Mouse (Mus musculus) 416B (cell line): ENCODE measurements around the gene Mctp2.
A peak's percentile ranks its signal among the peaks of the same experiment; 100 is the strongest.

Source experiments
- DNase-seq: peaks from one replicate; pipeline ENCODE4 v3.0.0; 2011; ENCODE audit warnings: low read depth

Mctp2 gene

DNA sequence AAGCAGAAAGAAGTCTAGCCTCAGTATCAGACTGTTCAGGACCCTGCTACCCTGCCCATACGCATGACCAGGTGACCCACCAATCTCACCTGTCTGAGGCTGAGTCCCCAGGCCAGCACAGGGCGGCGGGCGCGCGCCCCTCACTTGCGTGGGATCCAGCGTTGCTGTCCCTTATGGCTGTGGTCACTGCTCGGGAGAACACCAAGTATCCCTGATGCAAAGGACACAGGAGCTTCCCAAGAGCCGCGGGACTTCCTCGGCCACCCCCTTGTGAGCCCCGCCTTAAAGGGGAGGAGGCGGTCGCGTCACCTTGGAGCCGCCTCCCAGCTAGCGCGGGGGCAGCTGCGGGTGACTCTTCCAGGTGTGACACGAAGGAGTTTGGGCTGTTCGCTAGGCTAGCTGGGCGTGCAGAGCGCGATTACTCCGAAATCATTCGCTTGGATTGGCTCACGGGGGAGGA lies at the start of gene Mctp2:
Mctp2 (minus strand) TSS at position 227 of the 460 bp plus-strand sequence.
- no peak for DNase-seq

- DNase-seq, result no peak
These were observed 39.5 kb upstream of the Mctp2 start for GRCm38 (mm10) chr7:72345901-72346300.

DNA sequence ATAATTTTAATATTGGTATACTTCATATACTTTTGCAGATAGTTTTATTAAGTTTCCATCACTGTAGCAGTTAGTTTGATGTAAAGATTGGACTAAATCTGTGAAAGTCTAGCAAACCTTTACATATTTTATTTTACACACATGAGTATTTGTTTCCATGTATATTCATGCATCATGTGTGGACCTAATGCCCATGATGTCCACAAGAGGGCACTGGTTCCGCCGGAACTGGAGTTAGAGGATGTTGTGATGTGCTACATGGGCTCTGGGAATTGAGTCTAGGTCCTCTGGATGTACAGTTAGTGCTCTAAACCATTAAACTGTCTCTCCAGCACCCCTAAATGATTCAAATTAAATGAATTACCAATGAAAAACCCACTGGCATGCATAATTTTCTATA lies 37.3 kb upstream of the Mctp2 start:
- DNase-seq, result peak; percentile 14

DNA sequence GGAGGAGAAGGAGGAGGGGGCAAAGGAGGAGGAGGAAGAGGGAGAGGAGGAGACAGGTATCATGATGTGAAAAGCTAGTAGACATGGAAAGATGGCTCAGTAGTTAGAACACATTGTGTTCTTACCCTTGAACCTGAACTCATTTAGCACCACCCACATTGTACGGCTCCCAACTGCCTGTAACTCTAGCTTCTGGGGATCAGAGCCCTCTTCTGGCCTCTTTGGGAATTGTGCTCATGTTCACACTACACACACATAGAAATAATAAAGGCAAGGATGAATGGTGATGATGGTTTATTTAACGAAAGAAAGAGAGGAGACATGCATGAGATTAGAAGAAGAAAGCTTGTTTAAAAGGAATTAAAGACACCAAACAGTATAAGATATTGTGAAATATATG lies 36.4 kb upstream of the Mctp2 start:
- DNase-seq, result peak; percentile 12

GRCm38 (mm10) chr7:72325961-72326360 lies 19.6 kb upstream of the Mctp2 start:
- no peak for DNase-seq

GRCm38 (mm10) chr7:72320906-72321305 lies 14.5 kb upstream of the Mctp2 start:
- DNase-seq, result no peak

DNA sequence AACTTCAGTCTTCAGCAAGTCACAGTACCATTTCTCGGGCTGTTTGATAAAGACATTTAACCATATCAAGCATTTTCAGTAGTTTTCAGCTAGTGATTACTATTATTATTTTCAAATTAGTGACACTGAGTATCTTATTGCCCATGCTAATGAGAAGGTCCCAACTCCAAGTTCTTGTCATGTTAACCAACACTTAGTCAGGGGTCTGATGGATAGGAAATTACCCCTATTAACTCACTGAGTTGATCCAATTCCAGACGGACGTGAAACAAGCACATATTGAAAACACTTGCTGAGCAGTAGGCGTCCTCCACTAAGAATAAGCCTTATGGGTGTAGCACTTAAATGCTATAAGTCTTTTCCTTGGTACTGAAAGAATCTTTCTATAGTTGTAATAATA lies 14.0 kb upstream of the Mctp2 start:
- no peak for DNase-seq

DNA sequence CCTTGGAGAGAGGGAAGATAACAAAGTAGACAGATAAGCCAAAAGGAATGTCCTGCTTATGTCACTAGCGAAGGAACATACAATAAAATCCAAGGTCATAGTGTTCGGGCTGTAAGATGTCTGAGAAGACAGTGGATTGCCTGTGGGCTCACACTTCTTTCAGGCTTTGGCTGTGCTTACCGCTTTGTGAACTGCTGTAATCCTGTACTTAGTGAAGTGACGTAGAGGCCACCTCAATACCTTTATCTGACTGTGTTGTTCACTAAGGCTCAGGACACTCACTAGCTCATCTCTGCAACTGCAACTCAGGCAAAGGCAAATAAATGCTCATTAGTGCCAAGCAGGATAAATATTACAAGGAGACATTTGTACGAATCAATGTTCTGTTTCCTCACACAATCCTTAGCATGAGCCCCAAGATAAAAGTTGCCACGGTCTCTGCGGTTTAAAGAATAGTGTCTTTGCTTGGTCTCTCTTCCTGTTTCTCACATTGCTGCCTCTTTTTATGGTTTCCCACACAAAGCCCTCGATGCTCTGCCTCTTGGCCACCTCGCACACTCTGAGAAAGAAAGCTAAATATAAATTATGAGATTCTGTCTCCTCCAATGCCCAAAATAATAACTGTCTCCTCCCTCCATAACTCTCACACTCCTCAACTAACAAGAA lies 8.1 kb upstream of the Mctp2 start:
- no peak for DNase-seq

- no peak for DNase-seq
These were observed 7.5 kb upstream of the Mctp2 start for GRCm38 (mm10) chr7:72313908-72314307.

GRCm38 (mm10) chr7:72311582-72311981 lies 5.2 kb upstream of the Mctp2 start:
- no peak for DNase-seq

DNA sequence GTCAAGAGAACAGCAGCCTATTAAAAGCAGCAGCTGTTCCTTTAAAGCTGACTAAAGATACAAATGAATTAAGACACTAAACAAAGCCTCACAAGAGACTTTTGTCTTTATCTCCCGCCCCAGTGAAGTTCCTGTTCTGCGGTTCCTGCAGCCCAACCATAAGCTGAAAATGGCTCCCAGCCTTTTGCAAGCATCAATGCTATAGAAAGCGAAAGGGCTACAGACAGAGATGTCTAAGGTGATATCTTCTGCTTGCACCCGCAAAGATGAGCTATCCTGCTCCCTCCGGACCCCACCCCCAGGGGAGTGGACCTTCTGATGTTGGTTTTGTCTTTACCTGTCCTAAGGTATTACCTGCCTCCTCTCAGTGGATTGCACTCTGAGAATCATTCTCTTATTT lies 1.7 kb upstream of the Mctp2 start:
- DNase-seq, result no peak

GRCm38 (mm10) chr7:72306847-72307246 lies 439 bp upstream of the Mctp2 start:
- DNase-seq, result no peak

DNA sequence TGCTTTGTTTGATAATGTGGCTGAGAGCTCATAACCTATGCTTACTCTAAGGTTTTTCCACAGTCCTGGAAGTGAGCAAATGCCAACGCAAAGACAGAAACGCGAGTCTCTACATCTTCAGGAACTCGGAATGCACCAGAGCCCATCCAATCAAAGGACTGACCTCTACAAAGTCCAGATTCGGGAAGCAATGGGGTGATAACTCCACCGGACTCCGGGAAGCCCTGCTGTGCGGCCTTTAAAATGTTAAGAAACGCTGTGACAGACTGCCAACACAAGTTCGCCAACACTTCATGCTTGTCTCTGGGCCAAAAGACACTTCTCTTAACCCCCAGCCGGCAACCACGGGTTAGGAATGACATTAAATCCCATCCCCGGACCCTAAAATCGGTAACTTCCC lies 437 bp downstream of the Mctp2 start:
- no peak for DNase-seq

- DNase-seq, result no peak
These were observed 4.7 kb downstream of the Mctp2 start for GRCm38 (mm10) chr7:72301667-72302066.

DNA sequence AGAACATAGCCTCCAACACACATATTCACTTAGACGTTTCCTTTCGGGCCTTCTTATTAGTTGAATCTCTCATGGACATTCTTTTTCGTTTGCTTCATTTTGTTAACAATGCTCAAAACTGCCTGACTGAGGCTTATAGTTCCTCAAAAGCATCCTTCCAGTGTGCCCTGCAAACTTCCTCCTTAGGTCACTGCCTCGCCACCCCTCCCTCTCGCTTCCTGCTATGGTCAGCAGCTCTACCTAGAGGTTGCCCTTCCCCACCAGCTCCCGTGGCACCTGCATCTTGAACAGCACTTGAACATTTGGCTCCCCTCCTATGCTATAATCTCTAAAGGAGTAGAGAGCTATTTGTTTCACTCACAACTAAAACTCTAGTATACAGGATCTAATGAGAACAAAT lies 6.7 kb downstream of the Mctp2 start:
- no peak for DNase-seq

DNA sequence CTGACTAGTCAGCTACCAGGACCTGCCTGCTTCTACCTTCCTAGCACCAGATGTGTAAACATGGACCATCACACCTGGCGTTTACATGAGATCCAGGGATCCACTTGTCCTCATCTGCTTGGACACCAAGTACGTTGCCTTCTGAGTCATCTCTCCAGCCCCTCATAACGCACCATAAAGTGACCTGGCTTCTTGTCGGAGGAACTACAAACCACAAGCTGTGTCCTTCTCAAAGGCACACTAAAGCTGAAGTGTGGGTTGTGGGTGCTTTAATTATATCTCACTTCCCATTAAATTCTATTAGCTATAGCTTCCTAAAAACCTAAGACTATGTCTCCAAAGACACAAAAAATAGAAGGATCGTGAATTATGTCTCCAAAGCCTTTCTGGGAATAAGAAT lies 9.4 kb downstream of the Mctp2 start:
- DNase-seq, result no peak

DNA sequence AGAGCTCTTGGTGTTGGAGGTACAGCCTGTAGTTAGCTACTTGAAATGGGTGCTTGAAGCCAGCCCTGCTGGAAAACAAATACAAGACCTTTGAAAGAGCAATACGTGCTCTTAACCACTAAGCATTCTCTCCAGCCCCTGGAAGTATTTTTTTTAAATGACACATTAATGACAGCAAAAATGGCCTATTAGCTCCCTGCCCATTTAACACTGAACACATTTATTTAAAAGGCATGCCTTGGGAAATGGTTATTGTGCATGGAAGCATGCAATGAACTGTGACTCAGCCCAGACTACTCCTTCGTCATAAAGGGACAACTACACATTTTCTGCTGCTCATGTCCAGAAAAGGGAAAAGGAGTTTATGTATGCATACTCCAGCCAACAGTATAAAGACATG lies 10.2 kb downstream of the Mctp2 start:
- no peak for DNase-seq

DNA sequence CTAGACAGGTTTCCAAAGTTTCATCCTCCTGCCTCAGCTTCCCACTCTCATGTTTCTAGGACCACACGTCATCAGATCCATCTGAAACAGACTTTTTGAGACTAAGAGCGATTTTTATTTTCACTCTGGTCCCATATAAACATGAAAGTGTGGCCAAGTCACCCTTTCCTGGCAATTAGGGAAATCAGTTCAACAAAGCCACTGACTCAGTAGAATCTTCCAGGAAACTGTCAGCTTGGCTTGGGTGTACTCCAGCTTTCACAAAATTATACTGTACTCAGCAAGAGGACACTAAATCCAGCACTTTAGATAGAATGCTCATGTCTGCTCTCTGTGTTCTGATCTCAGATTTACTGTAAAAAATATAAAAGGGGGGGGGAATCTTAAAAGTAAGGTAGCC lies 11.5 kb downstream of the Mctp2 start:
- DNase-seq, result no peak

GRCm38 (mm10) chr7:72293784-72294538 lies 12.4 kb downstream of the Mctp2 start:
- DNase-seq, result no peak

DNA sequence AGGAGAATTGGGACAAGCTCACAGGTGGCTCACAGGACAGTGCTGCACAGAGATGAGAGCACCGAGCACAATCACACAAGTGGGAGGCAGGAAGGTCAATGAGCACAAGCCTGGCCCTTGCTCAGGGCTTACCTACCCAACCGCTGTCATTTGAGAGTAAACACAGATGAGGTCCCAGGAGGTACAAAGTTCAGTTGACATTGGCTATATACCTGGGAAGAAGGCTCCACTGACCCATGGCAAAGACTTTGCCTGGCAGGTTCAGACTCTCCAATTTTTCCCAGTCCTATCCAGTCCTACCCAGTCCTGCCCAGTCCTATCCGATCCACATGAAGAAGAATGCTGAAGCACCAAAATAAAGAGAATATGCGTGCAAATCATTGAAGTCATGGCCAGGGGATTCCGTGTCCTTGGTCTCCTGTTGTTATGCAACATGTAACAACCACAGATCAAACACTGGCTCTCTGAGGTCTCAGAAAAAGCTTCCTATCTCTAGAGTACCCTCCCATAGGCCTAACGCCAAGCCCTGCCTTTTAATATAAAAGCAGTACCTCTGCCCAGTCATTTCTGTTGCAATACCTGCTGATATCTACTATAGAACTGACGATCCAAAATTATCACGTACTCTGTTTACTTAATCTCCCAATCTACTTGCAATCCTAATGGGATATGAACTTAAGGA lies 14.0 kb downstream of the Mctp2 start:
- no peak for DNase-seq

DNA sequence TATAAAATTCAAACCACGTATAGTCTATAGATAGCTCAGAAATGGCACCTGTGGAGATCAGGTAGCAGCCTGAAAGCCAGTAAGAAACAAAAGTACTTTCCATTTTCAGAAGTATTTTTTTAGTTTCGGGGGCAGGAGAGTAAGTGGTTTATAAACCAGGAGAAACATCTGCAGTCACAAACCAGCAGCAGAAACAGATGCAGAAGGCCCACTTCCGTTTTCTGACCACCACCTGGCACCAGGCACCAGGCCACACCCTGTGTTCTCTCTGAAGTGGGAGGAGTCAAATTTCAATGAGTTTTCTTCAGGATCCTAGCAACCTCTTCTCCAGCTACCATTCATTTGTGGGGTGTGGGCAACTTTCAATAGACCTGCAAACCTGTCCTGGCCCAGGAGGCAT lies 25.7 kb downstream of the Mctp2 start:
- peak; percentile 11 for DNase-seq

DNA sequence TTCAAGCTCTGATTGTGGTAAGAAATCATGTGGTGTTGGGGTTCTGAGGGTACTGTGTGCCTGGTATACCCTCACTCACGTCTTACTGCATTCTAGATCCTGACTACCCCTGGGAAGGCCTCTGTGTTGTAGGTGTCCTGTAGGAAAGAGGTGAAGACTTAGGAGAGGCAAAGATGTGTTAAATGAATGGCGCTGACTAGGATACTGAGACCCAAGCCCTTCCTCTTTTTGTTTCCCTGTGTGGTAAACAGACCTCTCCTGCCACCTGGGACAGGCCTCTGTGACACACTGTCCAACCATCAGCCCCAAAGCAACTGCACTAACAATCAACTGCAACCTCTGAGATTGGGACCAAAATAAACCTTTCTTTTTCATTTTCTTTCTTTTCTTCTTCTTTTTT lies 28.0 kb downstream of the Mctp2 start:
- no peak for DNase-seq

- no peak for DNase-seq
These were observed 30.9 kb downstream of the Mctp2 start for GRCm38 (mm10) chr7:72275513-72275912.
